In the genomic region with DNA sequence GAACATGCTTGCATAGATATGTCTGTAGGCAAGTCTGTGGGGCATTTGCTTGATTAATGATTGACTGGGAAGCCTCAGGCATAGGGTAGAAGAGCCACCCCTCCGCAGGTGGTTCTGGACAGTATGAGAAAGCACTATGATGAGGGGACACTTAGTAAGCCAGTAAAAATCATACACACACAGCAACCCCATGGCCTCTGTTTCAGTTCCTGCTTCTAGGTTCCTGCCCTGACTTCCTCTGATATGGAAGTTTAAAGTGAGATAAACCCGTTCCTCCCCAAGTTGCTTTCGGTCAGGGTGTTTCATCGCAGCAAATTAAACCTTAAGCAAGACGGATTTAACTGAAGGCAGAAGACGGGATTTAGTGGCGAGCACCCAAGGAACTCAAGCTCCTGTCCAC, we compare ENCODE assay signal across 26 mouse cellular contexts. TPM values are rescaled to one million over a fixed set of nuclear protein-coding genes. Genes with fewer than 3 reads are reported as not detected.
"Had no signal": no experiment of that assay in that cellular context is flagged by ENCODE, and none has a peak within 500 bp of the region (broad histone marks: within the 10 kb centered on the region; RNA-seq: fewer than 3 reads in every experiment).

No protein-coding gene starts in this region.

- H3K27me3 ChIP-seq: neural tube, embryonic 13.5 days; neural tube, embryonic 15.5 days; stomach, embryonic 15.5 days had no signal

- H3K4me3 ChIP-seq: liver, embryonic 12.5 days; midbrain, embryonic 10.5 days; myocyte; neural tube, embryonic 13.5 days; neural tube, embryonic 15.5 days; stomach, embryonic 15.5 days had no signal

- DNase-seq: lung, adult 18-20 months; lung, embryonic 14.5 days; lung, postnatal 10 days; lung, postnatal 36 days; midbrain, embryonic 14.5 days; retina, postnatal 1 day; right cerebral cortex, adult 18-20 months; right cerebral cortex, postnatal 25 days; right cerebral cortex, postnatal 4 days; spleen, adult 18-20 months; thymus, adult 2 months; thymus, postnatal 25 days; thymus, postnatal 4 days had no signal

- H3K9ac ChIP-seq: liver, embryonic 12.5 days; liver, embryonic 14.5 days; lung, embryonic 14.5 days; neural tube, embryonic 13.5 days; neural tube, embryonic 15.5 days; stomach, embryonic 15.5 days had no signal

- H3K4me2 ChIP-seq: liver, embryonic 12.5 days; lung, embryonic 14.5 days; neural tube, embryonic 13.5 days; neural tube, embryonic 15.5 days; stomach, embryonic 15.5 days had no signal

- H3K27ac ChIP-seq: liver, embryonic 12.5 days; liver, embryonic 14.5 days; macrophage; midbrain, embryonic 10.5 days; neural tube, embryonic 13.5 days; neural tube, embryonic 15.5 days; stomach, embryonic 15.5 days; stomach, postnatal 0 days had no signal

- H3K9me3 ChIP-seq: neural tube, embryonic 15.5 days; stomach, embryonic 15.5 days had no signal

- H3K4me1 ChIP-seq: neural tube, embryonic 13.5 days; neural tube, embryonic 15.5 days had no signal

- H3K36me3 ChIP-seq: liver, embryonic 12.5 days; neural tube, embryonic 15.5 days; stomach, embryonic 15.5 days had no signal

- ATAC-seq: liver, embryonic 12.5 days; midbrain, embryonic 16.5 days had no signal

RNA-seq across cellular contexts. Expression of a gene that starts 26.1 kb away (rescaled TPM):
- total RNA-seq: megakaryocyte progenitor cell, adult 5-6 weeks; megakaryocyte-erythroid progenitor cell, adult 5-6 weeks had no signal
- polyA plus RNA-seq: liver, embryonic 16.5 days; midbrain, embryonic 14.5 days had no signal
